Mouse (Mus musculus) leukemia stem cell, adult 10-12 weeks (primary cell): Measurements from ENCODE around the gene Stx18. TPM values are rescaled to one million over a fixed set of nuclear protein-coding genes. Genes with fewer than 3 reads are reported as not detected.

Experiments
- polyA plus RNA-seq: library from polyadenylated mRNA; stranded (reverse); fragments of >175 nt; gene quantifications from 2 replicates; pipeline ENCODE4 v1.2.3, GENCODE M21; 2012; ENCODE audit warnings: low replicate concordance

Gene Stx18
- 7.1 and 11.5 TPM in 2 replicates for polyA plus RNA-seq

GRCm38 (mm10) chr5:38038710-38039592 lies at the start of gene Stx18:
Stx18 (plus strand) TSS chr5:38038742.

GRCm38 (mm10) chr5:38159634-38160413 lies 121.3 kb downstream of the Stx18 start, which contains the start of gene Nsg1:
Nsg1 (minus strand) TSS chr5:38159907.

Other genes starting within 250 kb of the Stx18 start
- 0.09 and 0.49 TPM in 2 replicates for gene Msx1, start 214.2 kb upstream of the Stx18 start, polyA plus RNA-seq
- gene Nsg1, start 121.2 kb downstream of the Stx18 start, polyA plus RNA-seq: 0.75 TPM in 1 of 2 replicates, not detected in the other
- 4.5 and 5.4 TPM in 2 replicates for gene Zbtb49, start 181.7 kb downstream of the Stx18 start, polyA plus RNA-seq
- 89.7 and 120 TPM in 2 replicates for gene Lyar, start 181.7 kb downstream of the Stx18 start, polyA plus RNA-seq
- 8.8 and 26.7 TPM in 2 replicates for gene Tmem128, start 221.4 kb downstream of the Stx18 start, polyA plus RNA-seq
- not detected in 2 replicates for gene Otop1, start 237.2 kb downstream of the Stx18 start, polyA plus RNA-seq